Mouse (Mus musculus) skeletal muscle tissue, adult 2 months (tissue): ENCODE measurements around the gene Gm19345.

Experiments used
- DNase-seq: peaks from one replicate; pipeline ENCODE4 v3.0.0-alpha.2; 2012; ENCODE audit warnings: low read depth, low spot score

Gene Gm19345

DNA sequence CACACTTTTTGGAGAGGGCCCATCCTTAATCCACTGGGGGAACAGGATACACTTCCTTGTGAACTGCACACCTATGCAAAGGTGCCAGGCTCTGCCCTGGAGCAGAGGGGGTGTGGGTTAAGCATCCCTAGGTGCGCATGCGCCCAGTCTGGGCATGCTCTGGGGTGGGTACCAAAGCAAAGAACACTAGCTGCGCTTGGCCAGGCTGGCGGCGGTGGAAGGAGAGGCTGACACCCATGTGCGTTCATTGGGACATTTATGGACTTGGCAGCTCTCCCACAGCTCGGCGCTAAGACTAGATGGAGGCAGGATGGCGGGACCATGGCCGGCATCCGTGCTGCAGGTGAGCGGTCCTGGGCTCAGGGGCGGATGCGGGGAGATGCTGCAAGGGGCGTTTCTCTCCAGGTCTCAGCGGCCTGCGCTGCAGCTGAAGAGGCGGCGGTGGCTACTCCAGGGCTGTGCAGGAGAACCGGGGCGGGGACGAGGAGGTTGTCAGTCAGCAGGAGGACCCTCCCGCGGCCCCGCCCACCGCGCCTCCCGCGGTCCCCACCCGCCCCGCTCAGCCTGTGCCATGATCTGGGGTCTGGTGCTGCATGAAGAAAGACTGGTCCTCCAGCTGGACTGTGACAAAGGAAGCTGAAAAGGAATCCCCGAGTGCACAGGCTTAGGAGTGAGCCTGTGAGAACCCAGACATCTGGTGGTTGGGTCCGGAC, at the start of gene Gm19345:
Gene Gm19345 (plus strand): TSS at position 146 of the 713 bp plus-strand sequence.
- DNase-seq, result no peak

DNA sequence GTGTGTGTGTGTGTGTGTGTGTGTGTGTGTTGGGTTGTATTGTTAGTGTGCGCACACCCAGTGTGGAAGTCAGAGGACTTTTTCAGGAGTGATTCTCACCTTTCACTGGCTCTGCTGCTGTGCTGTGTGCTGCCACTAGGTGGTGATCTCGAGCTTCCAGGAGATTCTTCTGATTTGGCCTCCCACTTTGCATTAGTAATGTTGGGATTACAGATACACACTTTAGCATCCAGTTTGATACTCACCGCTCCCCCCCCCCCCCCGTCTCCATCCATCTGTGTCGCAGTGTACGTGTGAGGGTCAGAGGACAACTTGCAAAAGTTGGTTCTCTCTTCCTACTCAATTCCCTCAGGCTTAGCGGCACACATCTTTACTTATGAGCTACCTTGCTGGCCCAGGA, 48.8 kb upstream of the Gm19345 start:
- no peak for DNase-seq

DNA sequence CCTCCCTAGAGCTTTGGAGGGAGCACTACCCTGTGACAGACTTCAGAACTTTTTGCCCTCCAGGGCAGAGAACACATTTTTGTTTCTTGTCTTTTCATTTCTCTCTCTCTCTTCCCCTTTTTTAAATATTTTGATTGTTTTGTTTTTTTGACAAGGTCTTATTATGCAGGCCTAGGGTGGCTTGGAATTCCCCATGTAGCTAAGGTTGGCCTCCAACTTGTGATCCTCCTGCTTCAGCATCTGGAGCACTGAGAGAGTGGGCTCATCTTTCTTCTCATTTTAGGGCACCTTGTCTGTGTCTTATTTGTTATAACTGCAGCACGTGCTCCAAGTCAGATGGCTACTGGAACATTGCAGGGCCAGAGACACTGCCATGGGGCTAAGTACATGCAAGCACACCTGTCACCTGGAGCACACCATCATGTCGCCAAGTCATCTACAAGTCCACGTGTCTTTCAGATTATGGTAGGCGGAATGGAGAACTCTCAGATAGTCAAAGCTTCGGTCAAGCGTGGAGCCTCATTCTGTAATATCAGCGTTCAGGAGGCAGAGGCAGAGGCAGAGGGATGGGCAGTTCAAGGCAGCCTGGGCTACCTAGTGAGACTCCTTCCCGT, 45.3 kb upstream of the Gm19345 start:
- no peak for DNase-seq

DNA sequence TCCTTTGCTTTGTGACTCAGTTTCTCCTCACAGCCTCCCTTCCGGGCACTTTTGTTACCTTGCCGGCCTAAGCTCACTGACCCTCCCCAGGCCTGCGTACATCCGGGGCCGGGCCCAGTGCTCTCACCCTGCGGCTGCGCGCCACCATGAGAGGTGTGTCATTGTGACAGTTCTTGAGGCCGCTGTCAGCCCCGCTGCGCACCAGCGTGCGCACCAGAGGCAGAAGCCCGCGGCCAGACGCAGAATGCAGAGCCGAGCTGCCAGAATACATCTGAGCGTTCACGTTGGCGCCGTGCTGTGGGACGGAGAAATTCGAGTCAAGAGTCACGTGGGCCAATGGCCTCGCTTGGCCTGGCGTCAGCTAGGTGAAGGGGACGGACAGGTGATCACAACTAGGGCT, 42.4 kb upstream of the Gm19345 start:
- DNase-seq, result no peak

DNA sequence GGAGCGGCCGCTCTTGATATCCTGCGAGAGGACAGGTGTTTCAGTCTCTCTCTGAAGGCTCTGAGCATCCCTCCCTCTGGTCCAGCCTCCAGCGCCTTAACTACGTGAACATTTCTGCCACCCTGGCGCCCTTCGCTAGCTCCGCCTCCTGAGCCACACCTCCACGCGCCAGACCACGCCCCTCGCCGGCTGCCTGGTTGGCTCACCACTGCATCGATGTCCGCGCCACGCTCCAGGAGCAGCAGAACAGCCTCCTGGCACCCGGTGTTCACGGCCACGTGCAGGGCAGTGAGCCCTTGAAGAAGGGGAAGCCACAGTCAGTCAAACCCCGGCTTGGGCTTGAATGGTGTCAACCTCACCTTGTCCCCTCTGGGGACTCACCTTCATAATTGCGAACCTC, 40.7 kb upstream of the Gm19345 start:
- no peak for DNase-seq

DNA sequence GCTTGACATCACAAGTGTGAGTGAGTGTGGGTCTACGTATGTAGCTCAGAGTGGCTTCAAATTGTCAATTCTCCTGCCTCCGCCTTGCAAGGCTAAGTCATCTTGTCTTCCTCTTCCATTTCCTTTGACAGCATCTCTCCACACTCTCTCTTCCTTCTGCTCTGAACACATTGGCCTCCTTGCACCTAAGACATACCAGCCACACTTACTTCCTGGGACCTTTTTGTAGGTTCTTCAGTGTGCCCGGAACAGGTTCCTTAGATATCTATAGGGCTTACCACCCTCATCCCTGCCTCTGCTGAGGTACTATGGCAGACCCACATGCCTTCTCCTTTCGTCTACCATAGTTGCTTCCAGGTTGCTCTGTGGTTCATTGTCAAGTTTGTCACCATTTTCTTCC, 38.6 kb upstream of the Gm19345 start:
- no peak for DNase-seq

DNA sequence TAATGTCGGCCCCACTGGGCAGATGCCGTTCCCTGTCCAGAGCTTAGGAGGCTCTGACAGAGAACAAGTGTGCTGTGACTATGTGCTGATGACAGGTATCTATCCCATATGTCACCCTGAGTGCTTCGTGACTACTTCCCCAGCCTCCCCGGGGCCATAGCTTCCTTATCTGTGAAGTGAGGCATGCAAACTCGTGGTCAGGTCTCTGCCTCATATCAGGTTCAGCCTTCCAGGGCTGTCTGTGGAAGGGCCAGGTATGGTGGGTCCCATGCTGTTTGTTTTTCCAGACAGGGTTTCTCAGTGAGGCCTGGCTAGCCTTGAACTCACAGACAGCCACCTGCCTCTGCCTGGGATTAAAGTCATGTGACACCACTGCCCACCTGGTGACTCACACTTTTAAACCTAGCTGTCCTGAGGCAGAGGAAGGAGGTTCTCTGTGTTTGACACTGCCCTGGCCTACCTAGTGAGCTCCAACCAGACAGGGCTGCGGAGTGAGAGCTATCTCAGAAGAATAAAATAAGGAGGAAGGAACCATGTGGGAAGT, 38.2 kb upstream of the Gm19345 start:
- DNase-seq, result no peak

DNA sequence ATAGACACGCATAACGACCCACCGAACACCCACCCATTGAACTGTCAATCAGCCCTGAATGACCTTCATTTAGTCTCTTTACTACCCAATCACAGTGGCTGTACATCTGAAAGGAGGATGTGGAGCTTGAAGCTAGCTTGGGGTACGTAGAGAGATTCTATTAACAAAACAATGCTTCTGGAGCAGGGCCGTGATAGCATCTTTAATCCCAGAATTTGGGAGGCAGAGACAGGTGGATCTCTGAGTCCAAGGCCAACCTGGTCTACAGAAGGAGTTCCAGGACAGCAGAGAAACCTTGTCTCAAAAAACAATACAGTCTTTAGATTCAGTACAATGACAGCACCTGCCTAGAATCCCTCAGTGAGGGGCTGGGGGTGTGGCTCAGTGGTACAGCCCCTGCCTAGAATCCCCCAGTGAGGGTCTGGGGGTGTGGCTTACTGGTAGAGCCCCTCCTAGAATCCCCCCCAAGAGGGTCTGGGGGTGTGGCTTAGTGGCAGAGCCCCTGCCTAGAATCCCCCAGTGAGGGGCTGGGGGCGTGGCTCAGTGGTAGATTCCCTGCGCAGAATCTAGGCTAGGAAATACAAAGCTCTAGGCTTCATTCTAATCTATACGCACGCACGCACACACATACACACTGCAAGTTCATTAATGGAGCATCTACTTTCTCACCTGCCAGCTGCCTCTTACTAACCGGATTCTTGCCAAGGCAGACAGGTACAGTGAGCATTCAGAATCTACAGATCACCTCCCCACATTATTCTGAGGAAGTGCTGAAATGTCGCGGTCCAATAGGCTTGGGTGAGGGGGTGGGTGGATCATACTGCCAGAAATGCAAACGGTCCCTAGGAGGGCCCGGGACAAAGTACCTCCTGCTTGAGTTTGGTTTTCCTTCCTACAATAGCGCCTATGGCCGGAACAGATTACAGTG, 36.2 kb upstream of the Gm19345 start:
- no peak for DNase-seq

DNA sequence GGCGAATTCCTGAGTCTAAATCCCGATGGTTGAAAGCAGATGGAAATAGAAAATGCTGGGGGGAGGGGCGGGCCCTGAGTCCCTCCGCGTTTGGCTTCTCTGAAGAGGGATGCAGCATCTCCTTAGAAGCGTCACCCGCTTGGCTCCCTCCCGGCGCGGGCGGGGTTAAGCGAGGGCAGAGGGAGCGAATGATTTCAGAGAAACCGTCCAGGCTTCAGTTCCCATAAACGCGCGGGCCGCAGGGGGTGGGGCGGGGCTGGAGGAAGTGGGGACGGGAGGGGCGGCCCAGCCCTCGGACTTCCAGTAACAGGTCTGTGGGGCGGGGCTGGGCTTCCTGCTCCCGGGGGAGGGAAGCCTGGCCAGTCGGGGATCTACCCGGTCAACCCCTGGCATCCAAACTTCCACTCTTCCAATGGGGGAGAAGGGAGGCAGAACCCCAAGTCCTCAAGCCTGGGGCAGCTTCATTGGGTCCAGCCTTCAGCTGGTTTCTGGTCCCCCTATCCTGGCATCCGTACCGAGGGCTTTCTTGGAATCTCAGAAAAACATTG, 35.5 kb upstream of the Gm19345 start:
- DNase-seq, result peak; percentile 75

DNA sequence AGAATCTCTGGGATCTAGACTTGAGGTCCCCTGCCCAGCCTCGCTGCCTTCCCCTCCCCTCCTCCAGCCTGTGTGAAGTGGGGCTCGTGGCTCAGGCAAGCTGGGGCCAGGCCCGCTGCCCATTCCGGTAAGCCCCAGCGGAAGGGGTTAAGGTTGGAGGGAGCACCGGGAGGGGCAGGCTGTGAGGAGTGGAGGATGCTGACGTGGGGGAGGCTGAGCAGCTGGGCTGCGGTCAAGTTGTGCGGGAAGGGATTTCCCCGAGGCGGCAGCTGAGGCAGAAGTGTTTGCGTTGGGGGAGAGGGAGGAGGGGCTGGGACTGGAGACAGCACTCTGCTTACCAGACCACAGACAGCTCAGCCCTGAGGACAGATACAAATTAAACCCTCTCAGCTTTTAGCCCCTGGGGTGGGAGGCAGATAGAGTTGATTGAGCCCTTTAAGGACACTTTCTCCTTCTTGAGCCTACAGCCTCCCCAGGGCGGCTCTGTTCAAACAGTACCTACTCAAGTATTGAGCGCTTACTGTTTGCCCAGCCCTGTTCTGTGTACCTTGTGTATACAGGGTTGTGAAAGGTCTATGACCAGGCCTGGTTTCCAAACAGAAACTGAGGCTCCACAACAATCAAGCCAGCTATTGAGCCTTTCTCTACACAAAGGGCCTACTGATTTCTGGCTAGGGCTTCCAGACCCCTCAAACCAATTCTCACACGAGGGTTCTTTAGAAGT, 34.3 kb upstream of the Gm19345 start:
- peak; percentile 80 for DNase-seq

DNA sequence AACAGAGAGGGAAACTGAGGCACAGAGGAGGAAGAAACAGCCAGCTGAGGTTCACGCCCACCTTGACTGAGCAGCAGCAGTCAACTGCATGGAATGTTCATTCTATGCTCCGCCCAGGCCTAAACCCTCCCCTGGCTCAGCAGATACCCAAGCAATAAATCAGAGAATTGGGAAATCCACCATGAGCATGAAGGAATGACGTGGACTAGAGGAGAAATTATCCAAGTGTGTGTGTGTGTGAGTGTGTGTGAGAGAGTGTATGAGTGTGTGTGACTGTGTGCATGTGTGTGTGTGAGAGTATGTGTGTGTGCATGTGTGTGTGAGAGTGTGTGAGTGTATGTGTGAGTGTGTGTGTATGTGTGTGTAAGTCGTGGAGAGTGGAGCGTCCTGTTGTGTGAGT, 33.4 kb upstream of the Gm19345 start:
- DNase-seq, result peak; percentile 55

DNA sequence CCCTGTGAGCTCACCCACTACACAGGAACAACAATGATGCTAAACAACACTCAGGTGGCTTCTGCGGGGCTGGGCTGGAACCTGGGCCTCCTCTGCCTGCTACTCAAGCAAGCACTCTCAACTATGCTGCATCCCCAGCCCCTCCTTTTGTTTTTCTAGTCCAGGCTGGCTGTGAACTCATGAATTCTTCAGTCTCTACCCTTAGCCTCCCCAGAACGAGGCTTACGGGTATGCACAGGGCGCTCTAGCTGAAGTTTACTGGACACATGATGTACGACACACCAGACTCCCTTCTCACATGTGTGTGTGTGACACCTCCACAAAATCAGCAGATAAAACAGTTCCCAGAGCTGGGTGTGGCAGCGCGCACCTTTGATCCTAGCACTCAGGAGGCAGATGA, 32.9 kb upstream of the Gm19345 start:
- no peak for DNase-seq

DNA sequence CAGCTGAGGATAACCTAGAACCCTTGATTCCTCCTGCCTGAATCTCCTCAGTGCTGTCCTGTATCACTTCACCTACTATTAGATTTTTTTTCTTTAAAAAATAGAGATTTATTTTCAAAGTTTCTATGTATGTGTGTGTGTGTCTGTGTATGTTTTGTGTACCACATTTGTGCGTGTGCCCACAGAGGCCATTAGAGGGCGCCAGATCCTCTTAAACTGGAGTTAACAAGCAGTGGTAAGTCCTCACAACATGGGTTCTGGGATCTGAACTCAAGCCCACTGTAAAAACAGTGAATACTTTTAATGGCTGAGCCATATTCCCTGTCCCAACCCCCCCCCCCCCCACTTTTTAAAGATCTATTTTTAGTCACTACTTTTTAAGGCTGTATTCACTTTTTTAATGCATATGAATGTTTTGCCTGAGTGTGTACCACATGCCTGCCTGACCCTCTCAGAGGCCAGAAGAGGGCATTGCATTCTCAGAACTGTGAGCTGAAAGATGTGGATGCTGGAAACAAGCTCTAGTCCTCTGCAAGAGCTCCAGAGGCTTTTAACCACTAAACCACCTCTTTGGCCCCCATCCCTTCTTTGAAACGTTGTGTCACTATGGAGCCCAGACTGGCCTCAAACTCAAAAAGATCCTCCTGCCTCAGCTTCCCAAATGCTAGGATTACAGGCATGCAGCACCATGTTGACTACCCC, 31.3 kb upstream of the Gm19345 start:
- no peak for DNase-seq

DNA sequence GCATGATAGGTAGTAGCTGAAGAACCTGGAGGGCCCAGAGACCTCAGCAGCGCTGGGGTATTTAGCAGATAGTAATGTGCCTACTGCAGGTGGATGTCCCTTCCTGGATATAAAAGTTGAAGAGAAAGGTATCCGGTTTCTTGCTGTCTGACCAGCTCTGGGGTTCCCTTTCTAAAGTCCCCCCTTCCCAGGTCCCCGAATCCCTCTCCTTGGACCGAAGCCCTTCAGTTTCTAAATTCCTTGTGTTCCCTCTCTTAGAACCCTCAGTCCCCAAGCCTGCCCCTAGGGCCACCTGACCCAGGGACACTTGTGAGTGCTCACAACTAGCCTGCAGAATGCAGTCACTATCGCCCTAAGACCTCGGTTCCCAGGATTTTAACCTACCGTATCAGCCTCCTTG, 30.2 kb upstream of the Gm19345 start:
- no peak for DNase-seq

DNA sequence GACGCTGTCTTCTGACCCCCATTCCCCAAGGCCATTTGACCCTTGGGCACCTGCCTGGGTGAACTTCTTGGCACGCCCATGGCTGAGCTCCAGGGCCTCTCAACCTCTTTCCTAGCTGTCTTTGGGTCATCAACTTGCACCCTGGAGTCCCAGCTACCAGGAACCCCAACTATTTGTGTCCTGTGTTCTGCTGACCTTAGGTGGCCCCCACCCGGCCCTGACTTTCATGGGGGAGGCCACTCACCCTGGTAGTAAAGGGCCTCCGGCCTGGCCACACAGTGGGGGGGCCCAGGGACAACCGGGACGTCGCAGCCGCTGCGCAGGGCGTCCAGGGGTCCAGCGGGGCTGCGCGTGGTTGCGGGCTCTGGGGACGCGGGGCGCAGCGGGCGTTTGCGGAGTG, 29.6 kb upstream of the Gm19345 start:
- DNase-seq, result no peak

DNA sequence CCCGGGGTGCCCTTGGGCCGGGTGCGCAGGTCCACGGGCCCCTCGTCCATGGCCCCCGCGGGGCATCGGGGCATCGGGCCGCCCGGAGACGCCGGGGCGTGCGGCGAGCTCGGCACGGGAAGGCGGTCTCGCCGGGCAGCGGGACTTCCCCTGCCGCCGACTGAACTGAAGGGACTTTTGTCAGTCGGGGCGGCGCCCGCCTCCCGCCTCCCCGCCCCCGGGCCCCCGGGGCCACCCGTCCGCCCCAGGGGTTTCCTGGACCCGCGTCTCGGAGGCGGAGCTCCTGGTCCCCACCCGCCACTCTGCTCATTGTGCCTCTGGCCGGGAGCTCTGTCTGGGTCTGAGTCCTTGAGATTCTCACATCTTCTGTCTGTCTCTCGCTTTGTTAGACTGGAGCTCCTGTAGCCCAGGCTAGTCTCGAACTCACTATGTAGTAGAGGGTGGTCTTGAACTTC, 29.2 kb upstream of the Gm19345 start, which contains the start of gene Bcl3:
Gene Bcl3 (minus strand): TSS at position 167 of the 455 bp plus-strand sequence.
- peak; percentile 52 for DNase-seq

DNA sequence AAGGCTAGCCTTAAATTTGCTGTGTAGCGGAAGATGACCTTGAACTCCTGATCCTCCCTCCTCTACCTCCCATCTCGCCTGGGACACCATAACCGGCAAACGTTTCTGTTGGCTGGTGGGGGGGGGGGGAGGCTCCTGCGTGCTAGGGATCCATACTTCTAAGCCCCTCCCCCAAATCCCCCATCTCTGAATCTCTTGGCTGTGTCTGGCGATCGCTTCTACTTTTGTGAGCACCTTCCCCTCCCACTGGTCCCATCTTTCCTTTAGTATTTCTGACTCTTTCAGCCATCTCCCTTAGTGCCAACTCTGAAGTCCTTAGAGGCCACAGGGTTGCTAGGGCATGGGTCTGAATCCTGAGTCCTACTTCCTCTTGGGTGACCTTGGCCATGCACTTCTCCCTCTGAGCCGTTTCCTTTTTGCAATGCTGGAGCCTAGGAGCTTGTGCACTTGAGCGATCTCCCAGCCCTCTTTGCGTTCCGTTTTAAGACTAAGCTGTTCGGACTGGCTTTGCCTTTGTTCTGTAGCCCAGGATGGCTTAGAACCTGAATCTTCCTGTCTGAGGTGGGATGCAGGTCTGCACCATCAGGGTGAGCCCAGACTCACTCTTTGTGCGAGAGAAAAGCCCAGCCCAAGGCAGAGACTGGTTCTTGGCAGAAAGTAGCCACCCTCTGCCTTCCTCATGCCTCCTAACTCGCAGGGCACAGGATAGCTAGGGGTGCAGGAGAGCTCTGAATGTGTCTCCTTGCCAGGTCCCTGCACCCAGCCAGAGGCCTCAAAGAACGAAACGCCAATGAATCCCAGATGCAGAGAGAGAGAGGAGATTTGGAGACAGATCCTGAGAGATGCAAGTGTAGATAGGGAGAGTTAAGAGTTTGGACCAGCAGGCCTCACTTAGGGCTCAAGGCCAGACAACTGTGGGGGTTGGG, 28.3 kb upstream of the Gm19345 start:
- no peak for DNase-seq

DNA sequence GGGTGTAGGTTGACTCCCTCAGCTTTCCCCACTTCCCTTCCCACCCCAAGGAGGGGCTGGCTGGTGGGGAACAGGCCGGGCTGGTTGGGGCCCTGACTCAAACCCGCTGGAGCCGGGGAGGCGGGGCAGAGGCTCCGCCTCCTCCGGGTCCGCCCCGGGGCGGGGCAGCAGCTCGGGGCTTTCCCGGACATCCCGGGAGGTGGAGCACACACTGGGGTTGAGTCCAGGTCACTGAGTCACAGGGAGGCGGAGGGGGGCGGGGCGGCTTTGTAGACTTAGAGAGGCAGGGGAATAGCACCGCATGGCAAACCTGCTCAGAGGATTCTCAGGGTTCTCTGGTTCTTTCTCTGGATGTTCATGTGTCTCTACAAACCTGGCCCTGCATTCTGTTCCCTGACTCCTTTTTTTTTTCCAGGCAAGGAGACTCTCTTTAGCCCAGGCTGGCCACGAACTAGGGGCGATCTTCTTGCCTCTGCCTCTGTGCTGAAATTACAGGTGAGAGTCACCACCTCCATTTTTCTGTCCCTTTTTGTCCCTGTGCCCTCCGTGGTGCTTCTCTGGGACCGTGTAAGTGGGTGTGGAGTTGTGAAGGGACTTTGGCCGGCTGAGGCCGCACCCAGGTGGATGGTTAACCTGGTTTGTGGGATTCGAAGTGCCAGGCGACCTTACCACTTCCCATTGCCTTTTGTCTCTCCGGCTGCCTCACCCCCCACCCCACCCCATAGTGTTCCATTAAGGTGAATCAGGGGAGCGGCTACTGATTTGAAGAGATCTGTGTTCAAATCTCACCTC, 27.4 kb upstream of the Gm19345 start:
- peak; percentile 83 for DNase-seq
